Mouse (Mus musculus): ENCODE results near the gene Amotl1. TPM values are rescaled to one million over a fixed set of nuclear protein-coding genes. Genes with fewer than 3 reads are reported as not detected.
A peak's percentile ranks its signal among the peaks of the same experiment; 100 is the strongest.

The Amotl1 gene
- total RNA-seq, 4 experiments from 2014 or later: 324 to 412 (median 352) TPM

GRCm38 (mm10) chr9:14642251-14643021 lies 2.4 kb downstream of the Amotl1 start:
- peak; percentile 61 to 74 for DNase-seq (ENCODE audit: low spot score in 2 of 2)

- DNase-seq (ENCODE audit: low spot score in 2 of 2): no peak
Observed at GRCm38 (mm10) chr9:14641310-14642067, 3.4 kb downstream of the Amotl1 start.

- DNase-seq (ENCODE audit: low spot score in 2 of 2): no peak
Observed at GRCm38 (mm10) chr9:14636244-14636643, 8.6 kb downstream of the Amotl1 start.

GRCm38 (mm10) chr9:14635551-14635950 lies 9.3 kb downstream of the Amotl1 start:
- no peak for DNase-seq (ENCODE audit: low spot score in 2 of 2)

- DNase-seq (ENCODE audit: low spot score in 2 of 2): no peak
Observed at GRCm38 (mm10) chr9:14634155-14634554, 10.7 kb downstream of the Amotl1 start.

- no peak for DNase-seq (ENCODE audit: low spot score in 2 of 2)
Observed at GRCm38 (mm10) chr9:14632365-14633163, 12.3 kb downstream of the Amotl1 start.

- DNase-seq (ENCODE audit: low spot score in 2 of 2): peak; percentile 66 to 73
Observed at GRCm38 (mm10) chr9:14631729-14632128, 13.1 kb downstream of the Amotl1 start.

GRCm38 (mm10) chr9:14627525-14627924 lies 17.3 kb downstream of the Amotl1 start:
- DNase-seq (ENCODE audit: low spot score in 2 of 2): no peak

GRCm38 (mm10) chr9:14625961-14626360 lies 18.9 kb downstream of the Amotl1 start:
- no peak for DNase-seq (ENCODE audit: low spot score in 2 of 2)

- DNase-seq (ENCODE audit: low spot score in 2 of 2): peak; percentile 82 to 87
Observed at GRCm38 (mm10) chr9:14625024-14625423, 19.8 kb downstream of the Amotl1 start.

GRCm38 (mm10) chr9:14623928-14624327 lies 20.9 kb downstream of the Amotl1 start:
- DNase-seq (ENCODE audit: low spot score in 2 of 2): no peak

- DNase-seq (ENCODE audit: low spot score in 2 of 2): peak in 1 of 2 experiments; percentile 57
Observed at GRCm38 (mm10) chr9:14623250-14623649, 21.6 kb downstream of the Amotl1 start.

- DNase-seq (ENCODE audit: low spot score in 2 of 2): no peak
Observed at GRCm38 (mm10) chr9:14622848-14623247, 22.0 kb downstream of the Amotl1 start.

GRCm38 (mm10) chr9:14620107-14620506 lies 24.7 kb downstream of the Amotl1 start:
- no peak for DNase-seq (ENCODE audit: low spot score in 2 of 2)

GRCm38 (mm10) chr9:14614931-14615880 lies 29.6 kb downstream of the Amotl1 start:
- DNase-seq (ENCODE audit: low spot score in 2 of 2): peak in 1 of 2 experiments; percentile 49

- DNase-seq (ENCODE audit: low spot score in 2 of 2): peak in 1 of 2 experiments; percentile 35
Observed at GRCm38 (mm10) chr9:14614205-14614930, 30.5 kb downstream of the Amotl1 start.

- no peak for DNase-seq (ENCODE audit: low spot score in 2 of 2)
Observed at GRCm38 (mm10) chr9:14613308-14614204, 31.3 kb downstream of the Amotl1 start.

GRCm38 (mm10) chr9:14612588-14612987 lies 32.3 kb downstream of the Amotl1 start:
- DNase-seq (ENCODE audit: low spot score in 2 of 2): no peak

GRCm38 (mm10) chr9:14608521-14608920 lies 36.3 kb downstream of the Amotl1 start:
- no peak for DNase-seq (ENCODE audit: low spot score in 2 of 2)
